Mouse (Mus musculus): ENCODE measurements at regions not wholly inside any gene's neighbourhood (a gene's known extent, or its start where the extent isn't known, plus 50 kb on each side); places are given as distances from the start of the nearest gene placed in this dataset.
A peak's percentile ranks its signal among the peaks of the same experiment; 100 is the strongest.

DNA sequence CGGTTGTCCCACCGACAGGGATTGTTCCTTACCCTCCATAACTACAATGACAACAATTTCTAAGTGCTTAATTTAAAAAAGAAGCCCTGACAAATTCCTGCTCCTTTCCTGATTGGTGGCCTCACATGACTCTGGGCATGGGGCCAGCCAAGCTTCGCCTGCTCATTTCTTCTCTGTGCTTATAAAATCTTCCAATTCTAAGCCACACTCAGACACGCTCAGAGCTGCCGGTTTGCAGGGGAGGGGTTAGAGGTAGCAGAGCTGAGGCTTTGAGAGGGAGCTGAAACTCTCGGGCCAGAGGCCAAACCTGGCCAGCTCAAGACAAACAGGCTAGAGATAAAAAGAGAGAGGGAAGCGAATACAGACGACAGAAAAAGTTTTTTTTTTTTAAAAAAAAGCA lies 286.6 kb downstream of the H2al1j start:
- no peak overlapping the region for H3K4me2 ChIP-seq (ENCODE audit: low read depth, low read length)
- no peaks in the 10 kb centered on the region for H3K27me3 ChIP-seq (ENCODE audit: control insufficient read depth, insufficient read depth, low read depth, low read length)
- H3K9me3 ChIP-seq (replicated peaks; ENCODE audit: control insufficient read depth, low read length) = no peaks in the 10 kb centered on the region
- no peak overlapping the region for H3K9ac ChIP-seq (ENCODE audit: low read depth, low read length)
- no peak overlapping the region for H3K27ac ChIP-seq (ENCODE audit: low read length)
- ATAC-seq (ENCODE audit: low read depth) = no peak
- H3K4me1 ChIP-seq (ENCODE audit: control insufficient read depth, low read depth, low read length) = no peaks in the 10 kb centered on the region
- H3K36me3 ChIP-seq (ENCODE audit: control insufficient read depth, insufficient read depth) = no peaks in the 10 kb centered on the region
- 38% methylated on average over 8 of the region's 8 CpGs for WGBS (ENCODE audit: insufficient replicate concordance)
- no peak overlapping the region for H3K4me3 ChIP-seq (ENCODE audit: low read depth, low read length)

DNA sequence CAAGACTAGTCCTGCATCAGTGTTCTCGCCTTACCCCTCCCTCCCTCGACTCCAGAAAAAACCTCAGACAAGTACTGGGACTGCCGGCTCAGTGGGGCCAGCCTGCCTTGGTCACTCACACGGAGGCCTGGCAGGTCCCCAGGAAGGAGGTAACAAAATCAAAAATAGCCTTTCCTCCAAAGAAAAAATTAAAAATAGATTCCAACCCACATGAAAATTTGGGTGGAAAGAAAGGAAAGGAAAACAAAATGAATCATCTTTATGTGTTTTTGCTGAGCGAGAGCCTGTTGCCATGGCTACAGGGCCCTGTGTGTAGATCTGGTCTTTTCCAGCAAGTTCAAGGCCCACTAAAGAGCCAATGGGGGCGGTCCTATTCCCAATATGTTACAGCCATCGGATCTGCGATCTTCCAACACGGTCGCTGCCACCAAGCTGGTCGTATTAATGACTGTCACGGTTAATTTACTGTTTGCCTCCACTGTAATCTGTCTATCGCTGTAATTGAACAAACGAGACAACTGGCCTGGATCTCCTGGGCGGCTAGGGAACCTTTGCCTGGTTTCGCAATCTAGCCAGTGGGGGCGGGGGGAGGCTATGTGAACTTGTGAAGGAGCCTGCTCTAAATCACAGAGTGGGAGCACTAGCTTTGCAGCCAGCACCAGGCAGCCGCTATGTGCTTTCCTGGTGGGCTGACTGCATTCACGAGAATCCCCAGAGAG lies 293.6 kb downstream of the H2al1j start:
- Histone ChIP-seq H3K27ac (ENCODE audit: low read length) (no peak overlapping the region), H3K4me1 (ENCODE audit: control insufficient read depth, low read depth, low read length) (no peaks in the 10 kb centered on the region), H3K4me3 (ENCODE audit: low read depth, low read length) (no peak overlapping the region), H3K4me2 (ENCODE audit: low read depth, low read length) (no peak overlapping the region), H3K36me3 (ENCODE audit: control insufficient read depth, insufficient read depth) (no peaks in the 10 kb centered on the region), H3K9me3 (replicated peaks; ENCODE audit: control insufficient read depth, low read length) (no peaks in the 10 kb centered on the region), H3K27me3 (ENCODE audit: control insufficient read depth, insufficient read depth, low read depth, low read length) (no peaks in the 10 kb centered on the region), H3K9ac (ENCODE audit: low read depth, low read length) (no peak overlapping the region)
- peak; percentile 41; the same call in 1 of the 2 replicates for ATAC-seq (ENCODE audit: low read depth)
- WGBS (ENCODE audit: insufficient replicate concordance) = 53% methylated on average over 19 of the region's 19 CpGs

DNA sequence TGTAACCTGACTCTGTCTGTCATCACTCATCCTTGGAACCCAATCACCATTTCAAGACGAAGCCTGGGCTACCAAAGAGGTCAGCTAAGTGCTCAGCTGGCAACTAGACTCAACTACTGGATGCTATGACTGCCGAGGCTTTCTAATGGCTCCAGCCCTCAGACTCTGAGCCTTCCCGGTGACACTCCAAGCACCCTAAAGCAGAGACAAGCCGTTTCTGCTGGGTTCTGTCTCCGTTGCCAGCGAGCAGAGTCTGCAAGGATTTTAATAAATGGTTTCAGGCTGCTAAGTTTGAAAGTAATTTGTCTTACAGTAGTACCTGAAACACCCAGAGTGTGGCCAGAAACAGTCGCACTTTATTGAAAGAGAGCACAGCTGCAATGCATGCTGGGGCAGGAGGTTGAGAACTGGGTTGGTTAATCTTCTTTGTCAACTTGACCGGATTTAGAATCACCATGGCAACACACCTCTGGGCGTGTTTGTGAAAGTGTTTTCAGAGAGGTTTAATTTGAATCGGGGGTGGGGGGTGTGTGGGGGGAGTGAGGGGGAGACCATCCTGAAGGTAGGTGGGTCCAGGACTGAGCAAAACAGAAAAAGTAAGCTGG lies 298.8 kb downstream of the H2al1j start:
- 52% methylated on average over 10 of the region's 10 CpGs for WGBS (ENCODE audit: insufficient replicate concordance)
- Histone ChIP-seq H3K4me1 (ENCODE audit: control insufficient read depth, low read depth, low read length) (no peaks in the 10 kb centered on the region), H3K9me3 (replicated peaks; ENCODE audit: control insufficient read depth, low read length) (no peaks in the 10 kb centered on the region), H3K9ac (ENCODE audit: low read depth, low read length) (no peak overlapping the region), H3K27ac (ENCODE audit: low read length) (no peak overlapping the region), H3K4me2 (ENCODE audit: low read depth, low read length) (no peak overlapping the region), H3K27me3 (ENCODE audit: control insufficient read depth, insufficient read depth, low read depth, low read length) (no peaks in the 10 kb centered on the region; the same call in 1 of the 2 replicates), H3K36me3 (ENCODE audit: control insufficient read depth, insufficient read depth) (no peaks in the 10 kb centered on the region), H3K4me3 (ENCODE audit: low read depth, low read length) (no peak overlapping the region)
- no peak for ATAC-seq (ENCODE audit: low read depth)

DNA sequence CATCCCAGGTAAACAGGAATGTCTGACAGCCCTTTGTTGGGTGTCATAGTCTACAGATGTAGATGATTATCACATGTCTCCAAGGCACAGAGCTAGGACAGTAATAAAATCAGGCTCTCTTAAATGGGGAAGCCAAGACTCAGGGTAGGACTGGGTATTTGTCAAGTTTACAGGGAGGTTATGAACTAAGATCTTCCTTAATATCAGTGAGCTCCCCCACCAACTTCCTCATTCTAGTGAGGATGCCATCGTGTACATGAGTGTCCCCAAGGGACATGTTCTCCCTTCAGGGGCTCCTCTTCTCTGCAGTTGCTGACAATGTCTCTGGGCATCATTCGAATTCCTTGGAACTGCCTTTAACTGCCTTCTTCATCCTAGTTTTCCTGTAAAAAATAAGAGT lies 301.7 kb downstream of the H2al1j start:
- H3K36me3 ChIP-seq (ENCODE audit: control insufficient read depth, insufficient read depth) = no peaks in the 10 kb centered on the region
- 32% methylated on average over 2 of the region's 2 CpGs for WGBS (ENCODE audit: insufficient replicate concordance)
- no peak for ATAC-seq (ENCODE audit: low read depth)
- H3K9ac ChIP-seq (ENCODE audit: low read depth, low read length) = no peak overlapping the region
- H3K27me3 ChIP-seq (ENCODE audit: control insufficient read depth, insufficient read depth, low read depth, low read length) = no peaks in the 10 kb centered on the region; the same call in 1 of the 2 replicates
- H3K27ac ChIP-seq (ENCODE audit: low read length) = no peak overlapping the region
- H3K9me3 ChIP-seq (replicated peaks; ENCODE audit: control insufficient read depth, low read length) = no peaks in the 10 kb centered on the region
- H3K4me3 ChIP-seq (ENCODE audit: low read depth, low read length) = no peak overlapping the region
- H3K4me1 ChIP-seq (ENCODE audit: control insufficient read depth, low read depth, low read length) = no peaks in the 10 kb centered on the region
- no peak overlapping the region for H3K4me2 ChIP-seq (ENCODE audit: low read depth, low read length)

DNA sequence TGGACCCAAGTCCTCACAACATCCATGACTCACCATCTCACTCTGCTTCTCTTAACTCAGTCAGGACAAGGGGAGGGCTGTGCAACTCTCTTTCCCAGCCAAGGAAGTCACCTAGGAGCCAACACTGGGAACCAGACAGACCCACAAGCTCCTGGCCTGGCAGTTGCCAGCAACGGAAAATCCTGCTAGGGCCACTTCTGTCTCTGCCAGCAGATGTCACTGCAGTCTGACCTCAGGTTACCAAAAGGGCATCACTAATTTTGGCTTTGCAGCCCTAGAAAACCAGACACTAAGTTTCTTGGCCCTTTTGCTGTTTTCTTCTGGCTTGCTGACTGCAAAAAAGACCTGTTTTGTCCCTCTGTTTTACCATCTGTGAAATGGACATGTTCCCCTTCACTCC lies 302.3 kb downstream of the H2al1j start:
- 33% methylated on average over 1 of the region's 1 CpGs for WGBS (ENCODE audit: insufficient replicate concordance)
- Histone ChIP-seq H3K9ac (ENCODE audit: low read depth, low read length) (no peak overlapping the region), H3K36me3 (ENCODE audit: control insufficient read depth, insufficient read depth) (no peaks in the 10 kb centered on the region), H3K4me3 (ENCODE audit: low read depth, low read length) (no peak overlapping the region), H3K9me3 (replicated peaks; ENCODE audit: control insufficient read depth, low read length) (no peaks in the 10 kb centered on the region), H3K4me1 (ENCODE audit: control insufficient read depth, low read depth, low read length) (no peaks in the 10 kb centered on the region), H3K4me2 (ENCODE audit: low read depth, low read length) (no peak overlapping the region), H3K27me3 (ENCODE audit: control insufficient read depth, insufficient read depth, low read depth, low read length) (no peaks in the 10 kb centered on the region; the same call in 1 of the 2 replicates), H3K27ac (ENCODE audit: low read length) (no peak overlapping the region)
- no peak for ATAC-seq (ENCODE audit: low read depth)

DNA sequence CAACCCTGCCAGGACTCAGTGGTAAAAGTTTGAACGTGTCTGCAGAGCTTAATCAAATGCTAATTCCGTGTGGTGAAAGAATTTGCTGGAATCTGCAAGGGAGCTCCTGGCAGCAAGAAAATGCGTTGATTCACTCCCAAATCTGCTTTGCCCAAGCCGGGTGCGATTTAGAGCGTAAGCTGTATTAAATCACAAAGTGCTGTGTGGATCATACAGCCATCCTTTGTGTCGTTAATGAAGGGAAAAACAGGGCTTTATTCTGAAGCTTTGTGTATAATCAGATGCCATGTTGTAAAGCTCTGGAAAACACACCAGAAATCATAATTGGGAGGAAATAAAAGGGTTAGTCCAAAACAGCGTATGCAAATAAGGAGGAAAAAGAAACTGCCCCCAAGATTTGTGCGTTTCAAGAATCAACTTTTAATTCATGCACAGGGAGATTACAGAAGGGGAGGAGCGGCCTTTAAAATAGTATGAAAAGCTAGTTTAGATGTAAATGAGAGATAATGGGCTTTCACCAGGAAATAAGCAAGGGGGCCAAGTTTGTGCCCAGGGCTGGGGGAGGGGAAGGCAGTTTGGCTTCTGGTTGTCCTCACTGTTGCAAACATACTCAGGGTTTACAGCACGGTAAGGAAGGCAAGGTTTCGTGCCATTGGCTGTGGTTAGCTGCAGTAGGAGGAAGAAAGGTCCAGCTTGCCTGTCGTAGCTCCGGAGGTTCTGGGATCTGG lies 303.7 kb downstream of the H2al1j start:
- Histone ChIP-seq H3K4me3 (ENCODE audit: low read depth, low read length) (0 out of 2 replicates have a peak overlapping the region, but pooled peaks have one; percentile 3), H3K36me3 (ENCODE audit: control insufficient read depth, insufficient read depth) (no peaks in the 10 kb centered on the region), H3K27me3 (ENCODE audit: control insufficient read depth, insufficient read depth, low read depth, low read length) (no peaks in the 10 kb centered on the region; the same call in 1 of the 2 replicates), H3K4me2 (ENCODE audit: low read depth, low read length) (peak overlapping the region; percentile 36), H3K9me3 (replicated peaks; ENCODE audit: control insufficient read depth, low read length) (no peaks in the 10 kb centered on the region), H3K27ac (ENCODE audit: low read length) (no peak overlapping the region), H3K4me1 (ENCODE audit: control insufficient read depth, low read depth, low read length) (no peaks in the 10 kb centered on the region), H3K9ac (ENCODE audit: low read depth, low read length) (no peak overlapping the region)
- WGBS (ENCODE audit: insufficient replicate concordance) = 12% methylated on average over 14 of the region's 14 CpGs
- ATAC-seq (ENCODE audit: low read depth) = no peak

DNA sequence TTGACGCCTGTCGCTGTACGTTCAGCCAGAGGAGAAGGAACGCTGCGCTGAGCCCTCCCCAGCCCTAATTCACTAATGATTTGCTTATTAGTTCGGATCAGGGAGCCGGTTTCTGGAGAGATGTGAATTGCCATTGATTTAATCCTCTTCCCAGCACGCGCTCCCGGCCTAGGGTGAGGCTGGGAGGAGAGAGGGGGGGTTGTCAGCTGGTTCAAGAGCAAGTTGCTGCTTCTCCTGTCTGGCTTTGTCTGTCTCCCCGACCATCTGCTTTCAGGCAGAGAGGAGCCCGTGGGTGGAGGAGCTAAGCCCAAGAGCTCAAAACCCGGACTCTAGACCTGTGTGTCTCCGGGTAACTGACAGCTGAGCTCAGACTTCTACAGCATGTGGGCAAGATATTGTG lies 304.4 kb downstream of the H2al1j start:
- WGBS (ENCODE audit: insufficient replicate concordance) = 20% methylated on average over 14 of the region's 14 CpGs
- Histone ChIP-seq H3K4me2 (ENCODE audit: low read depth, low read length) (peak overlapping the region; percentile 36), H3K4me3 (ENCODE audit: low read depth, low read length) (0 out of 2 replicates have a peak overlapping the region, but pooled peaks have one; percentile 3), H3K27me3 (ENCODE audit: control insufficient read depth, insufficient read depth, low read depth, low read length) (no peaks in the 10 kb centered on the region; the same call in 1 of the 2 replicates), H3K9me3 (replicated peaks; ENCODE audit: control insufficient read depth, low read length) (no peaks in the 10 kb centered on the region), H3K4me1 (ENCODE audit: control insufficient read depth, low read depth, low read length) (no peaks in the 10 kb centered on the region), H3K36me3 (ENCODE audit: control insufficient read depth, insufficient read depth) (no peaks in the 10 kb centered on the region), H3K27ac (ENCODE audit: low read length) (no peak overlapping the region), H3K9ac (ENCODE audit: low read depth, low read length) (no peak overlapping the region)
- ATAC-seq (ENCODE audit: low read depth) = no peak

DNA sequence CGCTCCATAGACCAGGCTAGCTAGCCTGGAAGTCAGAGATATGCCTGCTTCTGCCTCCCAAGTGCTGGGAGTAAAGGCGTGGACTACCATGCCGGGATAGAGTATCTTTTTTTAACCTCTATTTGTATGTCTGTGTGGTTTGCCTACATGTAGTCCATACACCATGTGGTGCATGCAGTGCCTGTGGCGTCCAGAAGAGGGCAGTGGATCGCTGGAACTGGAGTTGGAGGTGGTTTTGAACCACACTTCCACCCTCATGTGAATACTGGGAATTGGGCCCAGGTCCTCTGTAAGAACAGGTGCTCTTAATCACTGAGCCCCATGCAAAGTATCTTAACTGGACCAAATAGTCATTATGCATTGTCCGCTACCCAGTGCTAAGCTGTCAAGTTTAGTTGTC lies 306.2 kb downstream of the H2al1j start:
- no peak overlapping the region for H3K27ac ChIP-seq (ENCODE audit: low read length)
- no peak for ATAC-seq (ENCODE audit: low read depth)
- H3K4me1 ChIP-seq (ENCODE audit: control insufficient read depth, low read depth, low read length) = no peaks in the 10 kb centered on the region
- H3K27me3 ChIP-seq (ENCODE audit: control insufficient read depth, insufficient read depth, low read depth, low read length) = no peaks in the 10 kb centered on the region; the same call in 1 of the 2 replicates
- H3K36me3 ChIP-seq (ENCODE audit: control insufficient read depth, insufficient read depth) = no peaks in the 10 kb centered on the region
- 34% methylated on average over 6 of the region's 6 CpGs for WGBS (ENCODE audit: insufficient replicate concordance)
- no peak overlapping the region for H3K9ac ChIP-seq (ENCODE audit: low read depth, low read length)
- no peak overlapping the region for H3K4me2 ChIP-seq (ENCODE audit: low read depth, low read length)
- H3K9me3 ChIP-seq (replicated peaks; ENCODE audit: control insufficient read depth, low read length) = no peaks in the 10 kb centered on the region
- no peak overlapping the region for H3K4me3 ChIP-seq (ENCODE audit: low read depth, low read length)

DNA sequence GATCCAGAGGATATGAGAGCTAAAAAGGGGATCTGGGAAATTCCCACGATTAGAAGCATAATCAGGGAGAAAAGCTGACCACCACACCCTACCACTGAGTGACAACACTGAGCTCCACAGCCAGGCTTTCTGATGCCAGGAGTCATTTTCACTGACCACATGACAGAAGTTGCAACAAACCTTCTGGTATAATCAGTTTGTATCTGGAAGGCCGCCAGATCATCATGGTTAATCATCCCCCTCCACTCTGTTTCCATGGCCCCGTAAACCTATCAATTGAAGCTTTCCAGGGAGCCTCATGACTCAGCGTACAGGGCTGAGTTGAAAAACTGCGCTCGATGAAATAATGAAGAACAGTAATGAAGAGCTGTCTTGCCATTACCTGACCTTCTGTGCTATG lies 316.9 kb downstream of the H2al1j start:
- Histone ChIP-seq H3K4me1 (ENCODE audit: control insufficient read depth, low read depth, low read length) (no peaks in the 10 kb centered on the region), H3K9me3 (replicated peaks; ENCODE audit: control insufficient read depth, low read length) (no peaks in the 10 kb centered on the region), H3K9ac (ENCODE audit: low read depth, low read length) (no peak overlapping the region), H3K4me2 (ENCODE audit: low read depth, low read length) (no peak overlapping the region), H3K4me3 (ENCODE audit: low read depth, low read length) (no peak overlapping the region), H3K27ac (ENCODE audit: low read length) (no peak overlapping the region), H3K27me3 (ENCODE audit: control insufficient read depth, insufficient read depth, low read depth, low read length) (no peaks in the 10 kb centered on the region), H3K36me3 (ENCODE audit: control insufficient read depth, insufficient read depth) (no peaks in the 10 kb centered on the region)
- no peak for ATAC-seq (ENCODE audit: low read depth)
- 41% methylated on average over 6 of the region's 6 CpGs for WGBS (ENCODE audit: insufficient replicate concordance)

All from liver, embryonic 16.5 days (tissue).